Mouse (Mus musculus) heart, postnatal 25 days (tissue): ENCODE data around the gene Gtpbp3. TPM values are rescaled to one million over a fixed set of nuclear protein-coding genes. Genes with fewer than 3 reads are reported as not detected.
A peak's percentile ranks its signal among the peaks of the same experiment; 100 is the strongest.
"Not testable (repeated sequence)": the region's sequence is repeated elsewhere in the genome, so short reads cannot be mapped to it uniquely, and the experiment has no call there.

Experiments used
- DNase-seq: peaks from one replicate; pipeline ENCODE4 v3.0.0; 2022; ENCODE audit warnings: low spot score
- intact Hi-C: fragments of 180-260 bp; cut with DNase I; formaldehyde crosslinking; loops from one replicate; pipeline ENCODE4 v1.15.1; 2025
- total RNA-seq, 2 experiments: library from RNA; stranded (reverse); gene quantifications; 2 replicates each; pipeline ENCODE4 v1.2.3; 2021

Gene Gtpbp3
- total RNA-seq, 2 experiments from 2014 or later, result 18.5 to 19.4 TPM

DNA sequence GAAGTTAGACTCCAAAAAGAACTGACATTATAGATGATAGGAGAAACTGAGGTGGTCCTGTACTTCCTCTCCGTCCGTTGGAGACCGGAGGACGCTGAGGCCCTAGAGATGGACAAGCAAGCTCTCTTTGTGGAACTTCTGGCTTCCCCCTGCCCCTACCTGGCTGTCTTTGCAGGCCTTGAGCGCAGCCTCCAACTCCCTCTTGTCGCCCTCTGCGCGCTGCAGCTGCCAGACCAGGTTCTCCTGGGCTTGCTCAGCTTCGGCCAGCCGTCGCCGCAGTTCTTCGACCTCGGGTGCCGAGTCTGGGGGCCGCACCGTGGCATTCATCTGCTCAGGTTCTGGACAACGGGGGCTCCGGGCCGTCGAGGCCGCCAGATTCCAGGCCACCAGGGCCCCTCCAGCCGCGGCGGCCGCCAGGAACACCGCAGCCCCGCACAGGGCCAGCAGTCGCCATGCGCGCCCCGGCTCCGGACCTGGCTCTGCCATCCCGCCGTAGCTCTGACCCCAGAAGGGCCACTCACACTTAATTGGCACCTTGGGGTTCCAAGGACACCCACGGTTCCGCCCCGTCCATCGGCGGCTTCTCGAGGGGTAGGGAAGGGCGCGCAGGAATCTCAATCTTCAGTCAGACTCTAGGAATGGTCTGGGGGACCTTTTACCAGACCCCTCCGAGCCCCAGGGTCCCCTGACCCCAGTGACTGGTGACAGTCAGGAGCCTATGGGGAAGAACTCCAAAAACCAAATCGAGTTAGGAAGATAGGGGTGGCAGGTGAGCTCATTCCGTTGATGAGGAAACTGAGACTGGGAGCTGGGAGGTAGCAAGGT is 37.5 kb downstream of the Gtpbp3 start, which contains the start of gene Ccdc194:
Gene Ccdc194, minus strand, starts transcription at position 486 of the 825 bp plus-strand sequence.
- no peak for DNase-seq
- intact Hi-C loops, result no loop called here

DNA sequence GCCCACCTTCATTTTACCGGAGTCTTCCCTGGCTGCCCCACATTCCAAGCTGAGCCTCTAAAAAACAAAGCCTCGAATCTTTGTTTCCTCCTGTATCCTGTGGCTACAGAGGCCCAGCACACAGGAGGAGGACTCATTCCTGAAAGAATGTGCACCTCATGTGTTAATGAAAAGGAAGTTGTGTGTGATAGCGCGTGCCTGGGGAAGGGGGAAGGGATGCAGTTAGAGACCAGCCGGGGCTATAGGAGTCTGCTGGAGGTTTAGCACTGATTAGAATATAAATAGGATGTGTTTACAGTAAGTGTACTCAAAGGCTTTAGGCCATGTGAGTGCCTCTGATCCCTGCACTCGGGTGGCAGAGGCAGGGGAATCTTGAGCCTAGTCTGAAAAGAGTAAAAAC is 38.4 kb downstream of the Gtpbp3 start:
- intact Hi-C loops, result no loop called here
- DNase-seq, result no peak

DNA sequence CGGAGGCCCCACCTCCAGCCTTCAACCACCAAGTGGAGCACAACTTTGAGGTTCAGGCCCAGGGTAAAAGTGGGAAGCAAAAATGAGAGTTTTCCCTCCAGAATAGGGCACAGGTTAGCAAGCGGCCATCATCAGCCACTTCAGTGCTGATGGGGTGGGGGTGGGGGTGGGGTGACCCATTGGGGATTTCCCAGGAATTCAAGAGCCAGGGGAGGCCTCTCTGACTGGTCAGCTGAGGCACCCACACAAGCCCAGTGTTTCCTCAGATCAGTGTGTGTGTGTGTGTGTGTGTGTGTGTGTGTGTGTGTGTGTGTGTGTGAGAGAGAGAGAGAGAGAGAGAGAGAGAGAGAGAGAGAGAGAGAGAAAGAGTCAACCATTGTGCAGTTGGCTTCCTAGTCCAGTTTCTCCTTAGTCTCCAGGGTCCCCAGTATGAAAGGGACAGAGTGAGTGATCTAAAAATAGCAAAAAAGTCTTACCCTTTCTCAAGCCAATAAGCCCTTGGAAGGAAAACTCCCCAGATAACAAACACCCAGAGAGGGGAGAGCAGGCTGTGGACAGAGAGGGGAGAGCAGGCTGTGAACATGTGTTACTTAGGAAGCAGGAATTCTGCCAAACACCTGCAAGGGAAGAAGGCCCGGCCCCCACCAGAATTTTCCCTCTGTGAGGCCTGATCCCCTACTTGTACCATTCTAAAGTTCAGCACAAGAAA is 39.4 kb downstream of the Gtpbp3 start:
- intact Hi-C loops, result no loop called here
- no peak for DNase-seq

DNA sequence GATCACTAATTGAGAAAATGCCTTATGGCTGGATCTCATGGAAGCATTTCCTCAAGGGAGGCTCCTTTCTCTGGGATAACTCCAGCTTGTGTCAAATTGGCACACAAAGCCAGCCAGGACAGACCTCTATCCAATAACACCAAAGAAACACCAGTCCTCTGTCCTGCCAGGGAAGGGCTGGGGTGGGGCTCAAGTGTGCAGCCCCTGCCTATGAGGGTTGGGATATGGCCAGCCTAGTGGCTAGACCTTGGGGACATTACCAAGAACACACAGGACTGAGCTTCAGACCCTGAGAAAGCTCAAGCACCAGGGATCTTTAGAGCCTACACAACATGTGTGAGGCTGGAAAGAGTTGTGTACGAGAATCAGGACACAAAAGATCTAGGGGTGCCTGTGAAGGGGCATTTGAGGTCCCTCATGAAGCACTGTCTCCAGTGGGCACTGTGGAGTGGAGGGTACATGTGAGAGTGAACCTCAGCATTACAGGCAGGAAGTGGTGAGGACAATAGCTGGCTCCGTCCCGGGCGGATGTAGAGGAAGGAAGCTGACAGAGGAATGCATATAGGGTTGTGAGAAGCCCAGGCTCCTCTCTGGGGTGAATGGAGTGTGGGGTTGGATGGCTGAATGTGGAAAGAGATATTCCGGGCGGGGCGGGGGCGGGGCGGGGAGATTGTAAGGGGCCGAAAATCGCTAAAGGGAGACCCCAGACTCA is 40.6 kb downstream of the Gtpbp3 start:
- intact Hi-C loops, result no loop called here
- DNase-seq, result peak; percentile 43

DNA sequence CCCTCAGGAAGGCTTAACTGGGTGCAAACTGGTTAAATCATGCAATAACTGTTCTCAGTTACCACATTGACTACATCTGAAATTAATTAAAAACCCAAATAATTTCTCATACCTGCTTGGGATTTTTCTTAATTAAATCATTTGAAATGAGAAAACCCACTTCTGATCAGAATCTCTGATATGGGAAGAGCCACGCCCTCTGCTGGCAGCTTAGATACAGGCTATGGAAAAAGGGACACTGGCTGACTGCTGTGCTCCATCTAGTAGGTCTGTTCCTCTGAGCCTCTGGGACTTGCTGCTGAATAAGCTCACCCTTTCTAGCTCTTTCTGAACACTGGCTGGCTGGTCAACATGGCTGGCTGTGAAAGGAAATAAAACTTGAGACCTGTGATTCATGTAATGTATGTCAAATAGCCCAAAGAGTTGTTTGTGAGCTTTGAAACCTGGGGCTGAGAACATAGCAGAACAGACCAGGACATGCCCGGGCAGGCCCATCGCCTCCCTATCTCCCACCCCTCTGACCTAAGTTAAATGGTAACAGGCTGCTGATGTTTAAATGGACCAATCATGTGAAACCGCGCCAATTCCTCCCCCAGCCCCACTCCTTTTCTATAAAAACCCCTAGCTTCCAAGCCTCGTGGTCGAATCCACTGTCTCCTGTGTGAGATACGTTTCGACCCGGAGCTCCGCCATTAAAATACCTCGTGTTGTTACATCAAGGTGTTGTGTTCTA is 43.0 kb downstream of the Gtpbp3 start:
- intact Hi-C loops, DNase-seq: not testable (repeated sequence)

DNA sequence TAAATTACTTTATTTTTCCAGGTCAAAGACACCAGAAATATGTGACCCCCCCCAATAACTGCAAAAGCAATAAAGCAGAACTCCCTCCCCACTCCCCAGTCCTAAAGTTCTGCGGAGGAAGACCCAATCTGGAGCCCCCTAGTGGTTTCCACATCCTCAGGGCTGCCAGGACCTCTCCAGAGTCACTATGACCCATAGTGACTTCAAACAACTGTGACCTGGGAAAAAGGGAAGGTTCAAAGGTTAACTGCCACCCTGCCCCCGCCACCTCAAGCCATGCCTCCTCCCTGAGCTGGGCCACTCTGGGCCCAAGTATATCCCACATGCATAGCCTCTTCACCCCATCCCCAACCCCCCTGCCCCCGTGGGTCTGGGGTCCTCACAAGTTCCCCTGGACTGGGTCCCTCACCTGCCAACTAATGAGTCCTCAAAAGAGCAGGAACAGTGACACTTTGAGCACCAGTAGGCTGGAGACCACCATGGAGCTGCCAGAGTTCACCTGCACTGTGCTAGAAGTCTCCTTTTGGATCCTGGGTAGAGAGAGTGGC is 46.4 kb downstream of the Gtpbp3 start:
- intact Hi-C loops, result no loop called here
- no peak for DNase-seq

DNA sequence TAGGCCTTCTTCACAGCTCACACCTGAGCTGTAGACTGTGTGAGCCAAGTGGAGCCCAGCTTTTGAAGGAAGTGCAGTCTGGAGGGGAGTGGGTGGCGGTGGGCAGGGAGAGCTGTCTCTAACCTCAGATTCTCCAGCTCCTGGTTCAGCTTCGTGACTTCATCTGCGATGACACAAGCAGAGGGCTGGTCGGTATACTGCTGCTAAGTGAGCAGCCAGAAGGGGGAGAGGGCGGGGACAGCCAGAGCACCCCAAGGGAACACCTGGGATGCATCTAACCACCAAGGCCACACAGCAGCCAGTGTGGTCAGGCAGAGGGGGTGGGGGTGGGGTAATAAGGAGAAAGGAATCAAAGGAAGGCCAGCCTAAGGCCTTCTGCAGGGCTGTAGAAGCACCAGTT is 47.8 kb downstream of the Gtpbp3 start:
- no peak for DNase-seq
- intact Hi-C loops, result no loop called here

DNA sequence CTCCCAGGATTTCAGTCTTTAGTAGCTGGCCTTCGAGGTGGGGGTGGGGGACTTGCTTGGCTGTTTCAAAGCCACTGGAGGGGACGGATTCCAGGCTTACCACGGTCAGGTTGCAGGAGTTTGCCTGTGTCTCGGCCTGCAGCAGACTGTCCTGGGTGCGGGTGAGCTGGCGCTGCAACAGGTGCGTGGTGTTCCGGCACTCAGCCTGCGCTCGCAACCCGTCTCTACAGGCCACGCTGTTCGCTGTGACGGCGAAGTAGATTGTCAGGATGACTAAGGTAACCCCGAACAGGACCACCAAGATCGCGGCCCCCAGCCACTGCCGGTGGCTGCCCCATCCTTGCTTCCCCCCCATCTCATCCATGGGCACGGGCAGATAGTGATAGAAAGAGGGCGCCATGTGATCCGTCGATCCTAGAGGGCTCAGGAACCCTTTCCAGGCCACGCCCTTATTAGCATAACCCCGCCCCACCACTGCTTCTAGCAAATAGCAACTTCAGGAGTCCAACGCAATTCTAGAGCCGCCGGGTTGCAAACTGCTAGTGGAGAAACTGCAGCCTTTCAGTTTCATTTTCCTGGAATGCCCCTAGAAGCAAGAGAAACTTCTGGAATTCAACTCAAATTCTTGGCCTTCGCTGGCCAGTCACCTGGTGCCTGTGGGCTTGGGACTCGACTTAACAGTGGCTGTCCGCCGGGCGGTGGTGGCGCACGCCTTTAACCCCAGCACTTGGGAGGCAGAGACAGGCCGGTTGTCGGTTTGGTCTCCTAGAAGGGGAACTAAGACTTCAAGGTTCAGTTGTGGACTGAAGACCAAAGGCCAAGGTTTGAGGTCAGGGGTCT is 49.3 kb downstream of the Gtpbp3 start, which contains the start of gene Bst2:
Gene Bst2, minus strand, starts transcription at position 429 of the 840 bp plus-strand sequence.
- peak; percentile 82 for DNase-seq
- intact Hi-C loops, result no loop called here

DNA sequence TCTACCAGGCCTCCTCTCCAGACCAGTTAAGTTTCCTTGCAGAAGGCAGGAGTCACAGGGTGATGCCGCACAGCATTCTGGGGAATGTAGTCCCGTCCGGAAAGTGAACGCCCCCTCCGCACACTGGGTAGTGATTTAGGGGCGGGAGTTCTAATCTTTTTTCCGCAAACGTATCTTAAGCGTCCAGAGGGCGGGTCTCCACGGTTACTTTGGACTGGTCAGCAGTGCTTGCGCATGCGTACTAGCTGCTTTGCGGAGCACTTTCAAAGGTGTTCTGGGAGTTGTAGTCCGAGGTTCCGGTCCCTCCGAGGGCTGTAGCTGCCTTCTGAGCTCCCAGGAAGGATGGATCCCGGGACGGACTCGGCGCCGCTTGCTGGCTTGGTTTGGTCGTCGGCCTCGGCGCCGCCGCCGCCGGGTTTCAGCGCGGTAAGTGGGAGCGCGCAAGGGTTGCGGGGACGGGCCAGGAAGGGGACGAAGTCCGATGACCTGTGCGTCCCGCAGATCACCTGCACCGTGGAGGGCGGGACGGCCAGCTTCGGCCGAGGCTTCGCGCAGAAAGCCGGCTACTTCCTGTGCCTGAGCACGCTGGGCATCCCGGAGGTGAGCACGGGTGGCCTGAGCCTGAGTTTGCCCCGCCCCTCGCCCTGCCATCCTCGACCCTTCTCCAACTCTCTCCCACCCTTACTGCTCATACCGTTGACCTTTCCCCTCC is 54.9 kb downstream of the Gtpbp3 start, which contains the start of gene Mvb12a:
Gene Mvb12a, plus strand, starts transcription at position 291 of the 712 bp plus-strand sequence.
- DNase-seq, result peak; percentile 96
- intact Hi-C loops, result no loop called here

DNA sequence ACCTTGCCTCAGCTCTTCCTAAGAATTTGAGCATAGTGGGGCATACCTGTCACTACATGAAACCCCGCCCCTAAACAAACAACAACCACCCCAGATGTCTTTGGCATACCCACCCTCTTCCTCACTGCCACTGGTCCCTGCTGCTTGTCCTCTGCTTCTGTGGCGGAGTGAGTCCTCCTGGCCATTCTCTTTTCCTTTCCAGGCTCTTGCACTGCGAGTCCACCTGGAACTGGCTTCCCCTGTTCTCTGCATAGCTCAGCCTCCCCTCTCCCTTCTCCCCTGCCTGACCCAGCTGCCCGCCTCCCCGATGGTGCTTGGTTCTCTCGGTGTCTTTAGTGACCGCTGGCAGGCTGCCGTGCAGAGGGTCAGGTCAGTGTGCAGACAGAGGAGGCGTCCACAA is 55.9 kb downstream of the Gtpbp3 start:
- intact Hi-C loops, result no loop called here

DNA sequence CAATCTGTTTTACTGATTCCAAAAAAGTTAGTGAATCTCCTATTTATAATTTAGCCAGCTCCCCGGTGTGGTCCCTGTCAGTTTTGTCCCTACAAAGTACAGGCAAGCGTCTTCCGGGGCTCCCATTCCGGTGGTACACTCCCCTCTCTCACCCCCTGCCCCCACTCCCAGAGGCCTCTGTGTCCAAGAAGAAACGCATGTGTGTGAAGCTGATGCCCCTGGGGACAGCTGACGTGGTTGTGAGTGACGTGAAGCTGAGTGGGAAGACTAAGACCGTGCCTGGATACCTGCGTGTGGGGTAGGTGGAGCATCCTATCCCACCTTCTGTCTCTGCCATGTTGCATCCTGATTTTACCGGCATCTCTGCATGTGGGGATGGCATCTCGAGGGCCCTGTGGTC is 57.1 kb downstream of the Gtpbp3 start:
- no peak for DNase-seq
- intact Hi-C loops, result no loop called here

More for the DNA sequence above, 55.9 kb downstream of the Gtpbp3 start:
- DNase-seq, result no peak

DNA sequence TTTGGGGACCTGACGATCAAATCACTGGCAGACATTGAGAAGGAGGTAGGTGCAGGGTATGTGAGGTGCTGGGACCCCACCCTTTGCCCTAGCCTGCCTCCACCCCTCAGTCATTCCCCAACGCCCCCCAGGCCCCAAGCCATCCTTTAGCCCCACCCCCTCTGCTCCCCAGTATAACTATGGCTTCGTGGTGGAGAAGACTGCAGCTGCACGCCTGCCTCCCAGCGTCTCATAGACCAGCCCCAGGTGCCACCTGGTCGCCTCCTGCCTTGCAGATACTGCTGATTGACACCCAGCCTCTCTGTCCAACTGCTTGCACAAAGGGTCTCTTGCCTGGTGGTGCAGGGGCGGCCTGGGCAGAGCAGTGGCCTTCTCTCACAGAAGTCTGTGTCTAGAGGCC is 59.7 kb downstream of the Gtpbp3 start:
- no peak for DNase-seq
- intact Hi-C loops, result no loop called here

Other genes starting within 250 kb of the Gtpbp3 start
- 10 to 100 TPM; 26.2 to 28.6 TPM for gene Myo9b, start 215.4 kb upstream of the Gtpbp3 start, total RNA-seq
- 10 to 100 TPM; 31.6 to 36.1 TPM for gene Haus8, start 215.2 kb upstream of the Gtpbp3 start, total RNA-seq
- gene Use1, start 121.3 kb upstream of the Gtpbp3 start, total RNA-seq, result 100 to 1,000 TPM; 116 to 128 TPM
- 10 to 100 TPM; 13.2 to 14.3 TPM for gene Ocel1, start 116.8 kb upstream of the Gtpbp3 start, total RNA-seq
- gene Nr2f6, start 106.1 kb upstream of the Gtpbp3 start, total RNA-seq, result 10 to 100 TPM; 56.3 to 56.6 TPM
- gene Ushbp1, start 92.3 kb upstream of the Gtpbp3 start, total RNA-seq, result 10 to 100 TPM; 24.5 to 32.5 TPM
- 10 to 100 TPM; 67.0 to 69.5 TPM for gene Babam1, start 91.2 kb upstream of the Gtpbp3 start, total RNA-seq
- under 1 TPM; 0.18 to 0.36 TPM for gene Ankle1, start 82.1 kb upstream of the Gtpbp3 start, total RNA-seq
- gene Abhd8, start 24.4 kb upstream of the Gtpbp3 start, total RNA-seq, result 10 to 100 TPM; 32.4 to 32.6 TPM
- gene Mrpl34, start 23.1 kb upstream of the Gtpbp3 start, total RNA-seq, result 100 to 1,000 TPM; 136 to 142 TPM
- gene Dda1, start 18.9 kb upstream of the Gtpbp3 start, total RNA-seq, result 10 to 100 TPM; 29.1 to 29.9 TPM
- gene Ano8, start 2.1 kb upstream of the Gtpbp3 start, total RNA-seq, result 10 to 100 TPM; 17.0 to 18.2 TPM
- gene Plvap, start 23.6 kb downstream of the Gtpbp3 start, total RNA-seq, result 10 to 100 TPM; 26.6 to 35.3 TPM
- gene Ccdc194, start 37.6 kb downstream of the Gtpbp3 start, total RNA-seq, result under 1 TPM in 1 of 2 experiments, not detected in 1; 0.14 TPM
- 10 to 100 TPM; 17.4 to 22.8 TPM for gene Bst2, start 49.4 kb downstream of the Gtpbp3 start, total RNA-seq
- gene Mvb12a, start 54.8 kb downstream of the Gtpbp3 start, total RNA-seq, result 10 to 100 TPM; 27.0 to 31.1 TPM
- under 1 TPM; 0.31 to 0.36 TPM for gene Tmem221, start 70.8 kb downstream of the Gtpbp3 start, total RNA-seq
- under 1 TPM; 0.14 to 0.31 TPM for gene Nxnl1, start 78.5 kb downstream of the Gtpbp3 start, total RNA-seq
- 100 to 1,000 TPM; 140 to 143 TPM for gene Slc27a1, start 80.8 kb downstream of the Gtpbp3 start, total RNA-seq
- 10 to 100 TPM; 68.1 to 75.9 TPM for gene Pgls, start 104.1 kb downstream of the Gtpbp3 start, total RNA-seq
- 1 to 10 TPM in 1 of 2 experiments, under 1 TPM in 1; 0.81 to 1.5 TPM for gene Fam129c, start 109.5 kb downstream of the Gtpbp3 start, total RNA-seq
- 10 to 100 TPM; 41.3 to 43.1 TPM for gene Colgalt1, start 122.9 kb downstream of the Gtpbp3 start, total RNA-seq
- gene Unc13a, start 183.7 kb downstream of the Gtpbp3 start, total RNA-seq, result under 1 TPM; 0.73 to 0.83 TPM
- 1 to 10 TPM; 7.8 to 8.5 TPM for gene Jak3, start 188.2 kb downstream of the Gtpbp3 start, total RNA-seq
- 1 to 10 TPM; 4.0 to 4.8 TPM for gene Insl3, start 201.1 kb downstream of the Gtpbp3 start, total RNA-seq
- 1 to 10 TPM; 5.5 to 8.0 TPM for gene B3gnt3, start 213.7 kb downstream of the Gtpbp3 start, total RNA-seq
- gene Fcho1, start 237.6 kb downstream of the Gtpbp3 start, total RNA-seq, result under 1 TPM; 0.59 to 0.83 TPM